Mouse (Mus musculus) embryonic facial prominence, embryonic 10.5 days (tissue): ENCODE measurements at regions not wholly inside any gene's neighbourhood (a gene's known extent, or its start where the extent isn't known, plus 50 kb on each side); places are given as distances from the start of the nearest gene placed in this dataset.

ENCODE experiments used
- DNase-seq: peaks from one replicate; pipeline ENCODE4 v3.0.0-alpha.2; 2017; ENCODE audit warnings: low spot score
- H3K27ac ChIP-seq: fragments of 300-500 bp; sonication (generic); replicated peaks from 2 replicates; pipeline ENCODE4 v1.5.1; 2016; ENCODE audit warnings: mild to moderate bottlenecking
- H3K27me3 ChIP-seq: fragments of 300-500 bp; sonication (generic); replicated peaks from 2 replicates; pipeline ENCODE4 v1.6.1; 2016; ENCODE audit warnings: low read depth, mild to moderate bottlenecking; ENCODE audit not compliant: poor library complexity, severe bottlenecking
- H3K36me3 ChIP-seq: fragments of 300-500 bp; sonication (generic); replicated peaks from 2 replicates; pipeline ENCODE4 v1.6.1; 2016; ENCODE audit warnings: mild to moderate bottlenecking, moderate library complexity
- H3K4me1 ChIP-seq: fragments of 300-500 bp; sonication (generic); 2 replicates; pipeline ENCODE4 v1.6.1; 2016
- H3K4me3 ChIP-seq: fragments of 300-500 bp; sonication (generic); 2 replicates; pipeline ENCODE4 v1.5.1; 2016; ENCODE audit warnings: mild to moderate bottlenecking, moderate library complexity
- H3K9me3 ChIP-seq: fragments of 300-500 bp; sonication (generic); 2 replicates; pipeline ENCODE4 v1.6.1; 2016; ENCODE audit warnings: mild to moderate bottlenecking
- WGBS: fragments of 180-500 bp; shearing (Covaris S2); methylation state at CpG from one replicate; pipeline ENCODE4 v1.1.7; 2016; 5-methylcytosine and 5-hydroxymethylcytosine counted together

- H3K36me3 ChIP-seq, result no peaks in the 10 kb centered on the region
- H3K27me3 ChIP-seq, result no peaks in the 10 kb centered on the region
- H3K4me3 ChIP-seq, result no peak overlapping the region
- H3K9me3 ChIP-seq, result no peaks in the 10 kb centered on the region
- no peak overlapping the region for H3K27ac ChIP-seq
- H3K4me1 ChIP-seq, result peaks cover 12% of the 10 kb centered on the region
- DNase-seq, result no peak
- 63% methylated on average over 2 of the region's 2 CpGs for whole genome bisulfite sequencing
Measured at GRCm38 (mm10) chr2:123816627-123817026, 273.1 kb upstream of the Sema6d start.

GRCm38 (mm10) chr2:123833540-123834136 is 256.1 kb upstream of the Sema6d start:
- H3K4me1 ChIP-seq, result peaks cover 5% of the 10 kb centered on the region; the same call in 1 of the 2 replicates
- no peaks in the 10 kb centered on the region for H3K36me3 ChIP-seq
- WGBS, result 37% methylated on average over 1 of the region's 1 CpGs
- no peak overlapping the region for H3K27ac ChIP-seq
- no peak overlapping the region for H3K4me3 ChIP-seq
- H3K27me3 ChIP-seq, result no peaks in the 10 kb centered on the region
- no peaks in the 10 kb centered on the region for H3K9me3 ChIP-seq
- no peak for DNase-seq
